Mouse (Mus musculus) forebrain, embryonic 16.5 days (tissue): Measurements from ENCODE around the gene Rfc2. TPM values are rescaled to one million over a fixed set of nuclear protein-coding genes. Genes with fewer than 3 reads are reported as not detected.

ENCODE experiments used
- ATAC-seq: fragments of 200-750 bp; cut with Nextera tagmentation; 2 replicates; pipeline ENCODE4 v1.8.0; 2017; ENCODE audit warnings: mild to moderate bottlenecking, moderate library complexity
- H3K27ac ChIP-seq: fragments of 300-500 bp; sonication (generic); 2 replicates; pipeline ENCODE4 v1.5.1; 2014; ENCODE audit warnings: low read length, control low read depth
- H3K27me3 ChIP-seq: fragments of 300-500 bp; sonication (generic); replicated peaks from 2 replicates; pipeline ENCODE4 v1.6.1; 2014; ENCODE audit warnings: low read length; ENCODE audit not compliant: control insufficient read depth, insufficient read depth
- H3K36me3 ChIP-seq: fragments of 300-500 bp; sonication (generic); 2 replicates; pipeline ENCODE4 v1.6.1; 2014; ENCODE audit not compliant: control insufficient read depth, insufficient read depth
- H3K4me1 ChIP-seq: fragments of 300-500 bp; sonication (generic); replicated peaks from 2 replicates; pipeline ENCODE4 v1.6.1; 2014; ENCODE audit warnings: low read length; ENCODE audit not compliant: control insufficient read depth, insufficient read depth
- H3K4me2 ChIP-seq: fragments of 300-500 bp; sonication (generic); 2 replicates; pipeline ENCODE4 v1.6.1; 2014; ENCODE audit warnings: mild to moderate bottlenecking, low read length, control low read depth
- H3K4me3 ChIP-seq: fragments of 300-500 bp; sonication (generic); replicated peaks from 2 replicates; pipeline ENCODE4 v1.5.1; 2014; ENCODE audit warnings: mild to moderate bottlenecking, low read length, control low read depth
- H3K9ac ChIP-seq: fragments of 300-500 bp; sonication (generic); replicated peaks from 2 replicates; pipeline ENCODE4 v1.6.1; 2014; ENCODE audit warnings: low read depth, low read length, control low read depth
- H3K9me3 ChIP-seq: fragments of 300-500 bp; sonication (generic); 2 replicates; pipeline ENCODE4 v1.6.1; 2016; ENCODE audit warnings: low read length; ENCODE audit not compliant: control insufficient read depth
- WGBS: fragments of 180-500 bp; shearing (Covaris S2); extraction: QIAGEN DNeasy Blood & Tissue Kit; methylation state at CpG from one replicate; pipeline ENCODE4 v1.1.7; 2014; 5-methylcytosine and 5-hydroxymethylcytosine counted together
- polyA plus RNA-seq: library from polyadenylated mRNA; unstranded; fragments of >200 nt; fragmentation: Nextera tagmentation; extraction: Ambion mirVana; gene quantifications from 2 replicates; pipeline ENCODE4 v1.2.1, GENCODE M21; 2015

Rfc2 gene
- polyA plus RNA-seq, 1 experiment from 2014 or later, result 215 TPM

- Histone ChIP-seq H3K4me3 (no peak overlapping the region), H3K27ac (no peak overlapping the region), H3K4me2 (no peak overlapping the region), H3K9ac (no peak overlapping the region), H3K4me1 (no peaks in the 10 kb centered on the region), H3K27me3 (no peaks in the 10 kb centered on the region), H3K36me3 (peaks cover 18% of the 10 kb centered on the region), H3K9me3 (no peaks in the 10 kb centered on the region)
- WGBS, result 90% methylated on average over 8 of the region's 8 CpGs
- ATAC-seq, result no peak
Measured at GRCm38 (mm10) chr5:134614296-134614695, 33.1 kb downstream of the Rfc2 start.

- Histone ChIP-seq H3K27ac (no peak within 1 kb of the TSS; the same call in 1 of the 2 replicates), H3K9me3 (no peaks in the 10 kb centered on the region), H3K36me3 (peaks cover 21% of the 10 kb centered on the region), H3K4me2 (no peak within 1 kb of the TSS), H3K4me3 (no peak within 1 kb of the TSS), H3K27me3 (no peaks in the 10 kb centered on the region), H3K9ac (no peak within 1 kb of the TSS), H3K4me1 (no peaks in the 10 kb centered on the region)
- 86% methylated on average over 7 of the region's 7 CpGs for WGBS
- ATAC-seq, result no peak
Measured at GRCm38 (mm10) chr5:134614802-134615201, 33.6 kb downstream of the Rfc2 start, which contains the start of gene Lat2. TSS of gene Lat2 (minus strand) at chr5:134615025.

GRCm38 (mm10) chr5:134615380-134615779 is 34.2 kb downstream of the Rfc2 start:
- H3K4me2 ChIP-seq, result no peak overlapping the region
- H3K36me3 ChIP-seq, result peaks cover 27% of the 10 kb centered on the region
- no peak overlapping the region for H3K9ac ChIP-seq
- no peak for ATAC-seq
- no peak overlapping the region for H3K27ac ChIP-seq
- H3K4me1 ChIP-seq, result no peaks in the 10 kb centered on the region
- H3K9me3 ChIP-seq, result no peaks in the 10 kb centered on the region
- WGBS, result 91% methylated on average over 8 of the region's 8 CpGs
- no peak overlapping the region for H3K4me3 ChIP-seq
- no peaks in the 10 kb centered on the region for H3K27me3 ChIP-seq

- ATAC-seq, result no peak
- 73% methylated on average over 4 of the region's 4 CpGs for WGBS
- Histone ChIP-seq H3K27ac (no peak overlapping the region), H3K4me1 (no peaks in the 10 kb centered on the region), H3K27me3 (no peaks in the 10 kb centered on the region), H3K9me3 (no peaks in the 10 kb centered on the region), H3K9ac (no peak overlapping the region), H3K4me3 (no peak overlapping the region), H3K4me2 (no peak overlapping the region), H3K36me3 (peaks cover 31% of the 10 kb centered on the region)
Measured at GRCm38 (mm10) chr5:134615780-134616179, 34.6 kb downstream of the Rfc2 start.

GRCm38 (mm10) chr5:134617071-134617470 is 35.9 kb downstream of the Rfc2 start:
- H3K9me3 ChIP-seq, result no peaks in the 10 kb centered on the region
- no peak for ATAC-seq
- no peak overlapping the region for H3K27ac ChIP-seq
- H3K9ac ChIP-seq, result no peak overlapping the region
- peaks cover 6% of the 10 kb centered on the region for H3K4me1 ChIP-seq
- no peak overlapping the region for H3K4me2 ChIP-seq
- H3K36me3 ChIP-seq, result peaks cover 42% of the 10 kb centered on the region
- H3K27me3 ChIP-seq, result no peaks in the 10 kb centered on the region
- WGBS, result 55% methylated on average over 3 of the region's 3 CpGs
- H3K4me3 ChIP-seq, result no peak overlapping the region

GRCm38 (mm10) chr5:134620457-134620856 is 39.3 kb downstream of the Rfc2 start:
- H3K4me1 ChIP-seq, result peaks cover 12% of the 10 kb centered on the region
- H3K4me2 ChIP-seq, result no peak overlapping the region
- no peak overlapping the region for H3K4me3 ChIP-seq
- H3K36me3 ChIP-seq, result peaks cover 59% of the 10 kb centered on the region
- ATAC-seq, result no peak
- H3K27me3 ChIP-seq, result no peaks in the 10 kb centered on the region
- WGBS, result 90% methylated on average over 9 of the region's 9 CpGs
- no peak overlapping the region for H3K9ac ChIP-seq
- H3K9me3 ChIP-seq, result no peaks in the 10 kb centered on the region
- no peak overlapping the region for H3K27ac ChIP-seq

GRCm38 (mm10) chr5:134621099-134621640 is 40.0 kb downstream of the Rfc2 start:
- Histone ChIP-seq H3K27ac (no peak overlapping the region), H3K9ac (no peak overlapping the region), H3K27me3 (no peaks in the 10 kb centered on the region), H3K4me1 (peaks cover 12% of the 10 kb centered on the region), H3K4me3 (no peak overlapping the region), H3K4me2 (no peak overlapping the region), H3K9me3 (no peaks in the 10 kb centered on the region), H3K36me3 (peaks cover 65% of the 10 kb centered on the region)
- 93% methylated on average over 16 of the region's 16 CpGs for WGBS
- ATAC-seq, result no peak

- Histone ChIP-seq H3K9ac (no peak overlapping the region), H3K4me3 (no peak overlapping the region), H3K36me3 (peaks cover 69% of the 10 kb centered on the region), H3K27ac (peak overlapping the region; percentile 66), H3K9me3 (no peaks in the 10 kb centered on the region), H3K27me3 (no peaks in the 10 kb centered on the region), H3K4me1 (peaks cover 12% of the 10 kb centered on the region), H3K4me2 (no peak overlapping the region)
- ATAC-seq, result peak; percentile 78
- 35% methylated on average over 2 of the region's 2 CpGs for WGBS
Measured at GRCm38 (mm10) chr5:134622069-134622468, 40.9 kb downstream of the Rfc2 start.

GRCm38 (mm10) chr5:134629508-134629907 is 48.3 kb downstream of the Rfc2 start:
- ATAC-seq, result no peak
- H3K9ac ChIP-seq, result no peak overlapping the region
- no peak overlapping the region for H3K27ac ChIP-seq
- H3K9me3 ChIP-seq, result no peaks in the 10 kb centered on the region
- H3K4me3 ChIP-seq, result no peak overlapping the region
- no peaks in the 10 kb centered on the region for H3K27me3 ChIP-seq
- 90% methylated on average over 4 of the region's 4 CpGs for WGBS
- H3K4me1 ChIP-seq, result peaks cover 10% of the 10 kb centered on the region; the same call in 1 of the 2 replicates
- no peak overlapping the region for H3K4me2 ChIP-seq
- peaks cover 23% of the 10 kb centered on the region for H3K36me3 ChIP-seq

- Histone ChIP-seq H3K4me3 (no peak overlapping the region), H3K27ac (no peak overlapping the region), H3K4me2 (no peak overlapping the region), H3K9ac (no peak overlapping the region), H3K4me1 (peaks cover 12% of the 10 kb centered on the region; the same call in 1 of the 2 replicates), H3K36me3 (peaks cover 19% of the 10 kb centered on the region), H3K9me3 (no peaks in the 10 kb centered on the region), H3K27me3 (no peaks in the 10 kb centered on the region)
- ATAC-seq, result no peak
Measured at GRCm38 (mm10) chr5:134630835-134631234, 49.7 kb downstream of the Rfc2 start.
